Mouse (Mus musculus) WW6 (cell line): Measurements from ENCODE around the gene Slc7a7.

Experiments
- DNase-seq: peaks from one replicate; pipeline ENCODE4 v3.0.0-alpha.2; 2013; ENCODE audit warnings: low read depth, low spot score

Gene Slc7a7

GRCm38 (mm10) chr14:54432837-54433830 lies 15.6 kb upstream of the Slc7a7 start:
- no peak for DNase-seq

- no peak for DNase-seq
Measured at GRCm38 (mm10) chr14:54432078-54432836, 14.7 kb upstream of the Slc7a7 start.

- no peak for DNase-seq
Measured at GRCm38 (mm10) chr14:54431334-54432077, 13.9 kb upstream of the Slc7a7 start, which contains the start of gene Mmp14. Mmp14 (plus strand) TSS chr14:54431612.

GRCm38 (mm10) chr14:54430406-54431145 lies 13.0 kb upstream of the Slc7a7 start:
- DNase-seq: no peak

GRCm38 (mm10) chr14:54429332-54430093 lies 11.9 kb upstream of the Slc7a7 start:
- no peak for DNase-seq

GRCm38 (mm10) chr14:54428421-54428820 lies 10.8 kb upstream of the Slc7a7 start:
- DNase-seq: no peak

- no peak for DNase-seq
Measured at GRCm38 (mm10) chr14:54427696-54428095, 10.1 kb upstream of the Slc7a7 start.

- peak; percentile 67 for DNase-seq
Measured at GRCm38 (mm10) chr14:54426689-54427398, 9.3 kb upstream of the Slc7a7 start, which contains the start of gene Mrpl52. Mrpl52 (plus strand) TSS chr14:54426909.

- DNase-seq: no peak
Measured at GRCm38 (mm10) chr14:54426003-54426688, 8.6 kb upstream of the Slc7a7 start.

GRCm38 (mm10) chr14:54425540-54425939 lies 8.0 kb upstream of the Slc7a7 start:
- DNase-seq: no peak

GRCm38 (mm10) chr14:54424634-54425033 lies 7.1 kb upstream of the Slc7a7 start:
- DNase-seq: no peak

- no peak for DNase-seq
Measured at GRCm38 (mm10) chr14:54423406-54423805, 5.8 kb upstream of the Slc7a7 start.

- no peak for DNase-seq
Measured at GRCm38 (mm10) chr14:54421014-54421413, 3.4 kb upstream of the Slc7a7 start.

GRCm38 (mm10) chr14:54416830-54417229 lies 750 bp downstream of the Slc7a7 start:
- DNase-seq: no peak

GRCm38 (mm10) chr14:54416229-54416775 lies 1.3 kb downstream of the Slc7a7 start:
- DNase-seq: no peak

- no peak for DNase-seq
Measured at GRCm38 (mm10) chr14:54415241-54416020, 2.1 kb downstream of the Slc7a7 start.

GRCm38 (mm10) chr14:54413877-54414700 lies 3.5 kb downstream of the Slc7a7 start:
- no peak for DNase-seq
